Mouse (Mus musculus) layer of hippocampus, adult 11-12 months (tissue): ENCODE measurements at regions not wholly inside any gene's neighbourhood (a gene's known extent, or its start where the extent isn't known, plus 50 kb on each side); places are given as distances from the start of the nearest gene placed in this dataset.
A peak's percentile ranks its signal among the peaks of the same experiment; 100 is the strongest.

Experiments used
- DNase-seq: peaks from one replicate; pipeline ENCODE4 v3.0.0; 2022; ENCODE audit warnings: low spot score

- DNase-seq: peak; percentile 9
Observed at GRCm38 (mm10) chr10:55767571-55767970, 339.1 kb upstream of the Msl3l2 start.

- DNase-seq: no peak
Observed at GRCm38 (mm10) chr10:55769642-55770041, 337.1 kb upstream of the Msl3l2 start.

- DNase-seq: no peak
Observed at GRCm38 (mm10) chr10:55782674-55783469, 323.8 kb upstream of the Msl3l2 start.

- no peak for DNase-seq
Observed at GRCm38 (mm10) chr10:55813966-55814365, 292.8 kb upstream of the Msl3l2 start.

GRCm38 (mm10) chr10:55851361-55851760, 255.4 kb upstream of the Msl3l2 start:
- DNase-seq: no peak

GRCm38 (mm10) chr10:55892606-55893005, 214.1 kb upstream of the Msl3l2 start:
- no peak for DNase-seq

- no peak for DNase-seq
Observed at GRCm38 (mm10) chr10:55929100-55929499, 177.6 kb upstream of the Msl3l2 start.

- DNase-seq: no peak
Observed at GRCm38 (mm10) chr10:55933993-55934392, 172.7 kb upstream of the Msl3l2 start.

GRCm38 (mm10) chr10:55935447-55935846, 171.3 kb upstream of the Msl3l2 start:
- no peak for DNase-seq

GRCm38 (mm10) chr10:55962627-55963203, 144.0 kb upstream of the Msl3l2 start:
- DNase-seq: no peak
